Comparison of ENCODE assay signal across 9 mouse cellular contexts in genomic region chr4:152011171-152011760, GRCm38 (mm10). TPM values are rescaled to one million over a fixed set of nuclear protein-coding genes. Genes with fewer than 3 reads are reported as not detected.
A peak's percentile ranks its signal among the peaks of the same experiment; 100 is the strongest.
DNase-seq lines count a peak whose midpoint lies in the region; ATAC-seq and TF ChIP-seq lines count a peak whose summit lies in the region.
"Had no signal": no experiment of that assay in that cellular context is flagged by ENCODE, and none has a peak within 500 bp of the region (broad histone marks: within the 10 kb centered on the region; RNA-seq: fewer than 3 reads in every experiment).

No protein-coding gene starts in this region.

- peaks cover 24% of the 10 kb centered on the region for H3K4me1 ChIP-seq in liver, adult 2 months (ENCODE audit: control insufficient read depth, insufficient read depth, low read length)
- peaks cover 40% of the 10 kb centered on the region for H3K4me1 ChIP-seq in forebrain, embryonic 12.5 days
- peaks cover 28% of the 10 kb centered on the region for H3K4me1 ChIP-seq in liver, embryonic 11.5 days (replicated peaks; ENCODE audit: control insufficient read depth, insufficient read depth, low read length)
- peaks cover 42% of the 10 kb centered on the region for H3K4me1 ChIP-seq in neural tube, embryonic 15.5 days

- no peaks in the 10 kb centered on the region for H3K27me3 ChIP-seq in liver, adult 2 months (ENCODE audit: control insufficient read depth, insufficient read depth, low read length)
- peaks cover 49% of the 10 kb centered on the region for H3K27me3 ChIP-seq in forebrain, embryonic 12.5 days
- peaks cover 4% of the 10 kb centered on the region for H3K27me3 ChIP-seq in liver, embryonic 11.5 days (replicated peaks; ENCODE audit: control insufficient read depth, insufficient read depth, low read length)
- peaks cover 33% of the 10 kb centered on the region for H3K27me3 ChIP-seq in neural tube, embryonic 15.5 days (replicated peaks)

- ATAC-seq in forebrain, embryonic 12.5 days (ENCODE audit: low FRiP score): no peak
- no peak for ATAC-seq in liver, embryonic 11.5 days (replicated peaks; ENCODE audit: low FRiP score)
- no peak for ATAC-seq in neural tube, embryonic 15.5 days (ENCODE audit: low FRiP score)

- 38% methylated on average over 8 of the region's 8 CpGs for WGBS in liver, adult 2 months
- WGBS in forebrain, embryonic 12.5 days: 77% methylated on average over 8 of the region's 8 CpGs
- 67% methylated on average over 8 of the region's 8 CpGs for WGBS in liver, embryonic 11.5 days
- WGBS in neural tube, embryonic 15.5 days: 84% methylated on average over 8 of the region's 8 CpGs

- no peak for TF ChIP-seq POLR2A in liver, adult 2 months (IDR thresholded peaks at IDR 0.05; ENCODE audit: extremely low read depth, insufficient read depth, low read length)

- no peak for TF ChIP-seq CTCF in liver, adult 2 months (IDR thresholded peaks at IDR 0.05; ENCODE audit: low read depth, low read length)

- peak overlapping the region; percentile 76 for H3K9ac ChIP-seq in liver, adult 2 months (ENCODE audit: low read depth, low read length)
- H3K9ac ChIP-seq in forebrain, embryonic 12.5 days: 0 out of 2 replicates have a peak overlapping the region, but pooled peaks have one; percentile 65
- peak overlapping the region; percentile 84 for H3K9ac ChIP-seq in liver, embryonic 11.5 days (ENCODE audit: low read depth, low read length)
- H3K9ac ChIP-seq in neural tube, embryonic 15.5 days (replicated peaks): no peak overlapping the region

- peak overlapping the region; percentile 100 for H3K4me2 ChIP-seq in forebrain, embryonic 12.5 days
- peak overlapping the region; percentile 100 for H3K4me2 ChIP-seq in liver, embryonic 11.5 days
- H3K4me2 ChIP-seq in neural tube, embryonic 15.5 days: peak overlapping the region; percentile 100

- peak overlapping the region; percentile 92 for H3K27ac ChIP-seq in liver, adult 2 months (replicated peaks; ENCODE audit: insufficient read depth, low read depth, low read length)
- H3K27ac ChIP-seq in forebrain, embryonic 12.5 days: no peak overlapping the region
- peak overlapping the region; percentile 70 for H3K27ac ChIP-seq in liver, embryonic 11.5 days (ENCODE audit: low read depth, low read length)
- H3K27ac ChIP-seq in neural tube, embryonic 15.5 days (replicated peaks): no peak overlapping the region

- H3K36me3 ChIP-seq in liver, adult 2 months (ENCODE audit: control insufficient read depth, insufficient read depth, low read length): peaks cover 8% of the 10 kb centered on the region; the same call in 1 of the 2 replicates
- peaks cover 15% of the 10 kb centered on the region for H3K36me3 ChIP-seq in forebrain, embryonic 12.5 days (replicated peaks)
- H3K36me3 ChIP-seq in liver, embryonic 11.5 days (ENCODE audit: control insufficient read depth, insufficient read depth, low read length): peaks cover 27% of the 10 kb centered on the region
- H3K36me3 ChIP-seq in neural tube, embryonic 15.5 days: peaks cover 31% of the 10 kb centered on the region

- H3K4me3 ChIP-seq in liver, adult 2 months (ENCODE audit: insufficient read depth, low read depth, low read length): peak overlapping the region; percentile 61
- peak overlapping the region; percentile 71 for H3K4me3 ChIP-seq in forebrain, embryonic 12.5 days (replicated peaks)
- peak overlapping the region; percentile 82 for H3K4me3 ChIP-seq in liver, embryonic 11.5 days (ENCODE audit: low read depth, low read length)
- H3K4me3 ChIP-seq in neural tube, embryonic 15.5 days (replicated peaks): peak overlapping the region; percentile 85

- peaks cover 16% of the 10 kb centered on the region for H3K79me2 ChIP-seq in liver, adult 2 months (ENCODE audit: control insufficient read depth, insufficient read depth, low read length)

- no peaks in the 10 kb centered on the region for H3K9me3 ChIP-seq in forebrain, embryonic 12.5 days
- H3K9me3 ChIP-seq in liver, embryonic 11.5 days (ENCODE audit: control insufficient read depth, low read length): no peaks in the 10 kb centered on the region
- no peaks in the 10 kb centered on the region for H3K9me3 ChIP-seq in neural tube, embryonic 15.5 days (replicated peaks)

- peak; percentile 95 for DNase-seq in liver, adult 2 months (ENCODE audit: extremely low read depth, low read depth, low spot score)
- no peak for DNase-seq in liver
- DNase-seq in liver, embryonic 11.5 days (ENCODE audit: low spot score): no peak
- DNase-seq in thymus, adult 18-20 months: no peak
- no peak for DNase-seq in layer of hippocampus, adult 11-12 months (ENCODE audit: low spot score)
- no peak for DNase-seq in right cerebral cortex, postnatal 4 days

RNA-seq across cellular contexts. Expression of gene Klhl21, which starts 2.7 kb away (rescaled TPM):
- total RNA-seq in liver, adult 2 months (2014; rRNA removed): 25.8 and 30.8 TPM in 2 replicates
- 21.8 and 23.9 TPM in 2 replicates for polyA plus RNA-seq in liver, adult 2 months (2012; rRNA removed)
- 5.3 and 5.5 TPM in 2 replicates for polyA plus RNA-seq in forebrain, embryonic 12.5 days (2016; fragmentation: Nextera tagmentation; extraction: Ambion mirVana)
- 9.1 and 9.4 TPM in 2 replicates for polyA plus RNA-seq in liver, embryonic 11.5 days (2014; fragmentation: Nextera tagmentation; extraction: Ambion mirVana)
- polyA plus RNA-seq in neural tube, embryonic 15.5 days (2015; fragmentation: Nextera tagmentation; extraction: Ambion mirVana): 5.7 and 7.8 TPM in 2 replicates

RNA-seq across cellular contexts. Expression of gene Phf13, which starts 15.2 kb away (rescaled TPM):
- total RNA-seq in liver, adult 2 months (2014; rRNA removed): 1.3 and 1.4 TPM in 2 replicates
- 1.9 and 2.7 TPM in 2 replicates for polyA plus RNA-seq in liver, adult 2 months (2012; rRNA removed)
- polyA plus RNA-seq in forebrain, embryonic 12.5 days (2016; fragmentation: Nextera tagmentation; extraction: Ambion mirVana): 24.4 and 27.4 TPM in 2 replicates
- polyA plus RNA-seq in liver, embryonic 11.5 days (2014; fragmentation: Nextera tagmentation; extraction: Ambion mirVana): 15.5 and 16.5 TPM in 2 replicates
- polyA plus RNA-seq in neural tube, embryonic 15.5 days (2015; fragmentation: Nextera tagmentation; extraction: Ambion mirVana): 21.3 TPM in 2 replicates

RNA-seq across cellular contexts. Expression of gene Zbtb48, which starts 16.2 kb away (rescaled TPM):
- total RNA-seq in liver, adult 2 months (2014; rRNA removed): 12.0 and 16.0 TPM in 2 replicates
- 11.8 and 16.6 TPM in 2 replicates for polyA plus RNA-seq in liver, adult 2 months (2012; rRNA removed)
- polyA plus RNA-seq in forebrain, embryonic 12.5 days (2016; fragmentation: Nextera tagmentation; extraction: Ambion mirVana): 23.7 and 24.2 TPM in 2 replicates
- polyA plus RNA-seq in liver, embryonic 11.5 days (2014; fragmentation: Nextera tagmentation; extraction: Ambion mirVana): 17.0 and 17.8 TPM in 2 replicates
- 15.9 and 16.4 TPM in 2 replicates for polyA plus RNA-seq in neural tube, embryonic 15.5 days (2015; fragmentation: Nextera tagmentation; extraction: Ambion mirVana)

RNA-seq across cellular contexts. Expression of gene Thap3, which starts 22.5 kb away (rescaled TPM):
- 7.9 and 8.0 TPM in 2 replicates for total RNA-seq in liver, adult 2 months (2014; rRNA removed)
- 20.8 and 24.1 TPM in 2 replicates for polyA plus RNA-seq in liver, adult 2 months (2012; rRNA removed)
- 33.9 and 38.6 TPM in 2 replicates for polyA plus RNA-seq in forebrain, embryonic 12.5 days (2016; fragmentation: Nextera tagmentation; extraction: Ambion mirVana)
- polyA plus RNA-seq in liver, embryonic 11.5 days (2014; fragmentation: Nextera tagmentation; extraction: Ambion mirVana): 14.3 and 14.5 TPM in 2 replicates
- 37.8 and 38.3 TPM in 2 replicates for polyA plus RNA-seq in neural tube, embryonic 15.5 days (2015; fragmentation: Nextera tagmentation; extraction: Ambion mirVana)

RNA-seq across cellular contexts. Expression of gene Tas1r1, which starts 27.1 kb away (rescaled TPM):
- not detected in 2 replicates for total RNA-seq in liver, adult 2 months (2014; rRNA removed)
- not detected in 2 replicates for polyA plus RNA-seq in liver, adult 2 months (2012; rRNA removed)
- polyA plus RNA-seq in forebrain, embryonic 12.5 days (2016; fragmentation: Nextera tagmentation; extraction: Ambion mirVana): 0.55 and 0.78 TPM in 2 replicates
- polyA plus RNA-seq in liver, embryonic 11.5 days (2014; fragmentation: Nextera tagmentation; extraction: Ambion mirVana): 0.18 and 0.21 TPM in 2 replicates
- polyA plus RNA-seq in neural tube, embryonic 15.5 days (2015; fragmentation: Nextera tagmentation; extraction: Ambion mirVana): 2.1 and 2.2 TPM in 2 replicates
- total RNA-seq: adrenal gland, adult 18-20 months had no signal

Comparison
In these comparisons a context has a peak if more than half of its experiments do, and no peak if none do; other contexts are left out.
1. H3K27ac ChIP-seq: peak in liver, adult 2 months (single experiment) and liver, embryonic 11.5 days (single experiment); none in forebrain, embryonic 12.5 days (single experiment) and neural tube, embryonic 15.5 days (single experiment).
2. Peak in every context shown above with its lines, with median percentiles within 50 percentile points of each other: H3K4me3 ChIP-seq and H3K4me2 ChIP-seq.